Mouse (Mus musculus) liver, embryonic 14.5 days (tissue): ENCODE results near the gene Phf3.

Experiments used
- CTCF ChIP-seq: IDR thresholded peaks from 2 replicates; pipeline ENCODE4 v1.5.1; 2016; ENCODE audit warnings: antibody characterized with exemption, low read depth, control low read depth
- EP300 ChIP-seq: IDR thresholded peaks from 2 replicates; pipeline ENCODE4 v1.6.1; 2016; ENCODE audit warnings: antibody characterized with exemption, low read depth

DNA sequence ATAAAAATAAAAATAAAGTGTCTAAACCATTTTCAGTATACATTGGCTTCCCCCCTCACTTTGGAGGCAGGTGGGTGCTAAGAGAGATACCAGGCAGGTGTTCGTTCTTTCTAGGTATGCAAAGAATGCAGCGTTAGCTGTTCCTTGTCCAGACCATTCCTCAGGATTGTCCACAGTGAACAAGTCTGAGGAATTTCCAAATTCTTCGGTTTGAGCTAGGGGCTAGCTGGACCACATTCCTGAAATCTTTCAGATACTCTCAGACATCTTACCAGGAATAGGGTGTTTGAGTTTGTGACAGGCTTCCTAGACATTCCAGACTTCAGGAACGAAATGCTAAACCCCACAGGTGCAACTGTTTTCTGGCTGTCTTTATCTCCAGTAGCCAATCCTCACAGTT lies 35.1 kb upstream of the Phf3 start:
- TF ChIP-seq CTCF (no peak), EP300 (no peak)
